Mouse (Mus musculus) testis, postnatal 14 days (tissue): ENCODE data around the gene Abcg8.

Experiments used
- DNase-seq: peaks from one replicate; pipeline ENCODE4 v3.0.0; 2021; ENCODE audit warnings: low spot score

Gene Abcg8

DNA sequence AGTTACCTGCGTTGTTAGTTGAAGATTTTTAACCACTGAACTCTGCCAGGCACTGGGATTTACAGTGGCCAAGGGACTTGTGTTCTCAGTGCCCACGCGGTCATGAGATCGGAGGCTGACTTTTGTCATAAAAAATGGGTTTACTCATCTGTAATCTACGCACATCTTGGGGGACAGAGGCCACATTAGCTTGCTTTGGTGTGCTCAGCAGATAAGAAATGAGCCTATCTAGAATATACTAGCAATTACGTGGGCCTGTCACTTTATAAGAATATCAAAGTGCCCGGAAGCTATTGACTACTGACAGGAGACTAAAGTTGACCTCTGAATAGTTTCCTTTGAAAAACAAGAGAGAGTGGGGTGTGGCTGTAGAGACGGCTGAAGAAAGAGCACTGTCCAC is 17.2 kb upstream of the Abcg8 start:
- no peak for DNase-seq

DNA sequence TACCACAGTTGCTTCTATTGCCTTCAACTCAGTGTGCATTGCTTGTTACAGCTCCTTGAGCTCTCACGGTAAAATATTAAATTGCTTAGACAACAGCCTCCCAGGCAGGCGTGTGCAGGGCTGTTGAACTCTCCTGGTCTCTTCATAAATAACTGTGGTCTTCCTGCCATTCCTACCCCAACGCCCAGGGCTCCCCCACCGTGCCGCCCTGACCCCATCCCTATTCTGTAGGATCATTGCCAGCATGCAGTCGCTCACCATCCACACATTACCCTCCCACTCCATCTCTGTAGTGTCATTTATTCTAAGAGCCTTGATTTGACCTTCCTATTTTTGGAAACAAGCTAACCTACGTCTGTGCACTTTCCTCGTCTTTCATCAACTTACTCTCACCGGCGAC is 11.0 kb upstream of the Abcg8 start:
- DNase-seq, result no peak

GRCm38 (mm10) chr17:84665691-84666090 is 10.4 kb upstream of the Abcg8 start:
- no peak for DNase-seq

DNA sequence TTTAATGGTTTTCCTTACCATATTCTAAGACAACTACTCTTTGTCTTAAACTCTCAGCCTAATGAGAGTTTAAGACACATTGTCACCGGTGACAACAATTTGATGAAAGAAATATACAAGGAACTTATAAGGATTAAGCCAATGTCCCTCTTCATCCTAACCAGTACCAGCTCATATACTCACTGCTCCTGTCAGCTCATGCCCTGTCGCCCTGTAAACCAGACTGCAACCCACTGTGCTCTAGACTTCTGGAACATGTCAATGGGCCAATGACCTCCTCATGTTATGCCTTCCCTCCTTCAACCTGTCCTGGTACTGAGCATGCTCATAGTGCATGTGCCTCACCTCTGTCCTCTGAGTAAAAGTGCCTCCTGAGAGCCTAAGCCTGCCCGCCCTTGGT is 8.3 kb upstream of the Abcg8 start:
- no peak for DNase-seq

GRCm38 (mm10) chr17:84672376-84673369 is 3.4 kb upstream of the Abcg8 start:
- no peak for DNase-seq

GRCm38 (mm10) chr17:84674048-84674447 is 2.1 kb upstream of the Abcg8 start:
- no peak for DNase-seq

- no peak for DNase-seq
These were observed 898 bp upstream of the Abcg8 start for GRCm38 (mm10) chr17:84675204-84675603.

DNA sequence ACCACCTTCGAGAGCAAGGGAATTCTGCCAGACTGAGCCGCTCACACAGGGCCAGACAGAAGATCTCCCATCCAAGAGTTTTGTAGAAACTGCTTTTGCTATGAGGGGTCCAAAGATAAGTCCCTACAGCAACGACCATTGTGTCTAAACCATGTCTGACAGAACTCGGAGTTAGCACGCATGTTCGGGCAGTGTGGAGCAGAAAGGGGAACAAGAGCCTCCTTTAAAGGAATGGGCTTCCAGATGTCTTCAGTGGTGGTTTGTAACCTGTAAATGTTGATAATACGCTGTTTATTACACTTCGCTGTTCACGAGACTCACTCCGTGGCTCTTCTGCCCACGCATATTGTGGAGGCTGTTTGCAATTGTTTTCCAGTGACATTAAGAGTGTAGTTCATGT is 1.5 kb downstream of the Abcg8 start:
- DNase-seq, result no peak

GRCm38 (mm10) chr17:84681670-84682069 is 5.6 kb downstream of the Abcg8 start:
- no peak for DNase-seq

- DNase-seq, result no peak
These were observed 6.9 kb downstream of the Abcg8 start, which contains the start of gene Abcg5 for GRCm38 (mm10) chr17:84682734-84683717. Abcg5 (minus strand) TSS chr17:84683011.

DNA sequence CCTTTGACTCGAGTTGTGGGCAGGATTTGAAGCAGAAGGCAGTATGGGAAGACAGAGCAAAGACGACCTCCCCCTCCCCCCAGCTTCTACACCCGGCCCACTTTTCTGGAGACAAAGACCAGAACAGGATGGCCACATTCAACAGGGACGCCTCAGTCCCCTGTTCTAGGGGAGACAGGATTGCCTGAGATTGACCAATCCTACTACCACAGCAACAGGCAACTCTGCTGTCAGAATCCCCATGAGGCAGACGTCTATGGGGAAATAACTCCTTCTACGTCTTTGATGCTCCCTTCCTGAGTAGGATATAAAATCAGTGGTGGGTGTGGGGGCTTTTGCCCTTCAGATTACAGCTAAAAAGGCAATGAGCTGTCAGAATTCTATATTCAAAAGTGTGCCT is 8.2 kb downstream of the Abcg8 start:
- DNase-seq, result no peak

- no peak for DNase-seq
These were observed 9.2 kb downstream of the Abcg8 start for GRCm38 (mm10) chr17:84685286-84685685.

DNA sequence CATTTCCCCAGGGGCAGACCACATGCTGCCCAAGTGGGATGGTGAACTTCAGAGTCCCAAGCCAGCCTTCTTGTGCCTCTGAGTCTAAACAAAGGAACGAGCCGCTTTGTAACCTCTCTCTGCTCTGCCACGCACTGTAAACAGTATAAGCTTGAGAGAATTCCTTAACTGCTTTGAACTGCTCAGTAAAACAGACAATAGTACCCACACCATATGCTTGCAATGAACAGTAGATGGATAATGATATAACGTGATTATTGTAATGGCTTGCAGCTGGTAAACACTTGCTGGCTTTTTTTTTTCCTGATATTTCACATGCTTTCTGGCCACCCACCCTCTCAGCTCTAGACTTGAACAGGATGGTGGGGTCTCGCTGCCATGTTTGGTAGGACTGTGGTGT is 11.9 kb downstream of the Abcg8 start:
- DNase-seq, result no peak

GRCm38 (mm10) chr17:84688834-84689233 is 12.7 kb downstream of the Abcg8 start:
- DNase-seq, result no peak

DNA sequence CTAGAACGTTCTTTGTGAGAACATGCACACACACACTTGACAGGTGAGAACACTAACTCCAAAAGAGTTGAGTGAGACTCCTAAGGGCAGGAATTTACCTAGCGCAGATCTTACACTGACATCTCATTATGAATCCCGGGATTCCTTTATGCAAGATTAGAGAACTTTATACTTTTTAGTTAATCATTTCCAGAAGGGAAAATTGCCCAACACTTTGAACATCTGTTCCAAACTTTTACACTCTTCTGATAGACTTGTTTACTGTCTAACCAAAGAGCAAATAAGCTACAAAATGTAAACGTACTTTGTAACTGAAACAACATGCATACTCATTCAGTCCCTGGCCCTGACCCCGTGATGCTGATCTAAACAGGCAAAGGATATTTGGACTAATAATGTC is 13.2 kb downstream of the Abcg8 start:
- DNase-seq, result no peak

DNA sequence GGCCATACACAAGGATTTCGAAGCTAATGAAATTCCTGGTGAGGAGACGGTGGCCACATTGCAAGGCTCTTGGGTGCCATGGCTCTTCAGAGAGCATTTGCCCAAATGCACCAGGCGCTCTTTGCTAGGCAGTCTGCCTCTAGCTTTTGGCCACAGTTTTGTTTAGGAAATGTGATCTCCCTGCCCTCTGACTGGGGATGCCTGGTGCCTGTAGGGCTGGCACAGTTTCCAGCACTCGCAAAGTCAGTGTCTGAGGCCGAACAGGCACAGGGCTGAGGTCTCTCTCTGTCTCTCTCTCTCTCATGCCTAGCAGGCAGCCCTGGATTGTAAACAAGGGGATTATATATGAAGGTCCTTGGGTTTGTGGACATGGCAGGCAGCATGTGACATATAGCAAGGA is 14.0 kb downstream of the Abcg8 start:
- DNase-seq, result no peak

DNA sequence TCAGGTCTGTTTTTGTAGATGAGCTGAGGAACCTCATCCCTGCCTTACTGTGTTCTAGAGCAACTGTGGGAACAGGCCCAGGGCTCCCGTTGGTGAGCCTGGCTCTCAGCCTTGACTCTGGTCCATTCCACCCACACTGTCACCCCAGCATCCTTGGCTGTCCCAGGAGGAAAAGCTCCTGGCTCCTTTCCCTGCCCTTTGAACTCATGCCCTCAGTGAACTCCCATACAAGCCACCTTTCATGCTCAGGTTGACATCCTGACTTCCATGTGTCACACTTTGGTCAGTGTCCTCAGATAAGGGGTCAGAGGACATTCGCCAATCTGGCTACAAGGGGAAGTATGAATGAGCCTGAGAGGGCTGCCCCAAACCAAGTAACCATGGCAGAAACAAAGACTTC is 17.6 kb downstream of the Abcg8 start:
- DNase-seq, result no peak

DNA sequence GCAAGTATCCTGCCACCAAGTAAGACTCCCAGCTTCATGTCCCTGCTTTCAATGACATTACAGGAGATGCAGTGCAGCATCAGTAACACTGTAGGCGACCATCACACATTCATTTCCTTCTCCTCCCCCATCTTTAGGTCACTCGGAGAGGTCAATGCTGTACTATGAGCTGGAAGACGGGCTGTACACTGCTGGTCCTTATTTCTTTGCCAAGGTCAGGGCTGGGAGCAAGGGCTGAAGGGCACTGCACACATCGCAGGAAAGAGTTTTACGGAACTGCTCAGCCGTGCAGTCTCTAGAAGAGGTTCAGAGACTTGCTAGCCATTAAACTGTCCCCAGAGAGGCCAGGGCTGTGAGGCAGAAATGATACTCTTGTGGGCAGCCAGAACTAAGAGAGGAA is 20.4 kb downstream of the Abcg8 start:
- DNase-seq, result no peak

DNA sequence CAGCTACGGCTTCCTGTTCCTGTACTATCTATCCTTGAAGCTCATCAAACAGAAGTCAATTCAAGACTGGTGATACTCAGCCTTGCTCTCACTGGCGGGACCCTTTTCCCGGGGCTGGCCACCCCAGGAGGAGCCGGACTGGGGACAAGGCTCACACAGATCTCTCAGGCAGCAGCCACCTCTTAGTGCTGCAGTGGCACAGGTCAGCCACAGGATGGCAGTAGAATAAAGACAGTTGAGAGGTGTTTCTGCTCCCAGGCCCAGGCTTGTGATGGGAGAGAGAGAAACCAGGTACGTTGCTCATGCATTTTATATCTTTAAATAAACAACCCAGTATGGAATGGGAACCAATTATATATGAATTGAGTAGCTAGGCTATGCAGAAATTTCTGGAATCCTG is 22.6 kb downstream of the Abcg8 start:
- no peak for DNase-seq

DNA sequence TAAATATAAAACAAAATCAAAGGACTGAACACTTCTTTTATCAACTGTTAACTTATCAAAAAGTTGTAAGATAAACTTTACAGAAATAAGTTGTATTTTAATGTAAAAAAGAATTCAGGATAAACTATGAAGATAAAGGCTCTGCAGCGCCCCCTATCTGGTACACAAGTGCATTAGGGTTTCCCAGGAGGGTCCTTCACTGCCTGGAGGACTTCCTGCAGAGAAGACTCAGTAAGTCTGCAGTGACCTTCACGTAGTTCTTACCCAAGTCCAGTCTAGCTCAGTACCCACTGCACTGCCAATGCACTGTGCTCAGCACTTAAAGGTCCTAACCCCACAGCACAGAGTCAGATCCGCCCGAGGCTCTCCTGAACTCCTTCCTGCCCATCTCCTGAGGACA is 31.3 kb downstream of the Abcg8 start:
- DNase-seq, result no peak

DNA sequence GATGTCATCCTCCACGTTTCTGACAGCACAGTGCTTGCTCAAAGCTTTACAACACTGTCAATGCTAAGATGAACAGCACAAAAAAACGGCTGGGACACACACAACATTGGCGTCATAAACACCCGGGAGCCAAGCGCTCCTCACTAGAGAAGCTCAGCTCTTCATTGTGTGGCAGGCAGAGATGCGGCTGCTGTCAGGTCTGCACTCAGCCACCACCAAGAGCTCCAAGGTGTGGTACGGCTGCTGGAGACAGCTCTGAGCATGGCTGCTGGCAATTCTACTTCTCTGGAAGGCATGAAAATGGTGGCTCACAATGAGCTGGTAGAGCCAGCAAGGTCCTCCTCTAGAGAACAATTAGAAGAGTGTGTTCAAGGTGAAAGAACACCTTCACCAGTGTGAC is 32.7 kb downstream of the Abcg8 start:
- no peak for DNase-seq

DNA sequence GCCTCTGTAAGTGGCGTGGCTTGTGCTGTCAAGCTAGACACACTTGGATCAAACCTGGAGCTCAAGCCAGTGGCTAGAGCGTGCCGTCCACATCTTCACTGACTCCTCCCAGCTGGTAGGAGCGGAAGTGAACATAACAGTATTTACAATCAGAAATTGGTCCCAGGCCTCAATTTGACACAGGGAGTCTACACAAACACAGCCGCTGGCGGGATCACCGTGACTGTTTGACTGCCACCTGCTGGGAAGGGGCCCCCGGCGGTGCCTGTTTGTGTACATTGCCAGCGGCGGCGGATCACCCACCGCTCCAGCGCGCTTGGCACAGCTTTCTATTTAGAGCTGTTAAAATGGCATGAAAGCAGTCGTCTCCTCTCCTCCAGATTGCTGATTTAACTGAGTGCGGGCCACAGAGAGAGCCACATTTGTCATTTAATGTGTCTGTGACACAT is 33.3 kb downstream of the Abcg8 start:
- DNase-seq, result no peak
